Mouse (Mus musculus): ENCODE results near the gene Fam216b. TPM values are rescaled to one million over a fixed set of nuclear protein-coding genes. Genes with fewer than 3 reads are reported as not detected.

Gene Fam216b
- polyA plus RNA-seq, 1 experiment from 2014 or later = 0.15 TPM

GRCm38 (mm10) chr14:78117268-78117667 lies 28.5 kb upstream of the Fam216b start:
- no peaks in the 10 kb centered on the region for H3K9me3 ChIP-seq (ENCODE audit: control insufficient read depth, low read length)
- H3K27me3 ChIP-seq (ENCODE audit: control insufficient read depth, insufficient read depth, low read length) = no peaks in the 10 kb centered on the region
- 78% methylated on average over 2 of the region's 2 CpGs for WGBS

GRCm38 (mm10) chr14:78112466-78112865 lies 23.7 kb upstream of the Fam216b start:
- no peaks in the 10 kb centered on the region for H3K9me3 ChIP-seq (ENCODE audit: control insufficient read depth, low read length)
- DNase-seq (ENCODE audit: low spot score) (no peak), ATAC-seq (ENCODE audit: low FRiP score, low TSS enrichment) (no peak)
- H3K9ac ChIP-seq (ENCODE audit: low read length) = no peak overlapping the region
- H3K27ac ChIP-seq (replicated peaks) = no peak overlapping the region
- 82% methylated on average over 3 of the region's 3 CpGs for WGBS
- no peak overlapping the region for H3K4me3 ChIP-seq (ENCODE audit: low read depth, low read length)
- no peaks in the 10 kb centered on the region for H3K4me1 ChIP-seq (replicated peaks; ENCODE audit: control insufficient read depth, insufficient read depth)
- TF ChIP-seq CTCF (IDR thresholded peaks at IDR 0.05; ENCODE audit: low read depth) (no peak), EP300 (optimal IDR thresholded peaks at IDR 0.05) (no peak)
- no peaks in the 10 kb centered on the region for H3K36me3 ChIP-seq (ENCODE audit: control insufficient read depth, insufficient read depth, low read length)
- H3K27me3 ChIP-seq (ENCODE audit: control insufficient read depth, insufficient read depth, low read length) = no peaks in the 10 kb centered on the region
- no peak overlapping the region for H3K4me2 ChIP-seq (replicated peaks; ENCODE audit: low read depth)

More at GRCm38 (mm10) chr14:78117268-78117667, 28.5 kb upstream of the Fam216b start:
- H3K9ac ChIP-seq (ENCODE audit: low read length) = no peak overlapping the region
- no peak overlapping the region for H3K27ac ChIP-seq (replicated peaks)
- H3K4me2 ChIP-seq (replicated peaks; ENCODE audit: low read depth) = no peak overlapping the region
- no peaks in the 10 kb centered on the region for H3K36me3 ChIP-seq (ENCODE audit: control insufficient read depth, insufficient read depth, low read length)
- H3K4me3 ChIP-seq (ENCODE audit: low read depth, low read length) = no peak overlapping the region
- H3K4me1 ChIP-seq (replicated peaks; ENCODE audit: control insufficient read depth, insufficient read depth) = no peaks in the 10 kb centered on the region
- ATAC-seq (ENCODE audit: low FRiP score, low TSS enrichment) (no peak), DNase-seq (ENCODE audit: low spot score) (no peak)
- no peak for TF ChIP-seq EP300 (optimal IDR thresholded peaks at IDR 0.05)
- TF ChIP-seq CTCF (IDR thresholded peaks at IDR 0.05; ENCODE audit: low read depth) = no peak

- WGBS = 58% methylated on average over 3 of the region's 3 CpGs
- Histone ChIP-seq H3K4me2 (replicated peaks; ENCODE audit: low read depth) (no peak overlapping the region), H3K36me3 (ENCODE audit: control insufficient read depth, insufficient read depth, low read length) (no peaks in the 10 kb centered on the region), H3K4me3 (ENCODE audit: low read depth, low read length) (no peak overlapping the region), H3K27me3 (ENCODE audit: control insufficient read depth, insufficient read depth, low read length) (no peaks in the 10 kb centered on the region), H3K4me1 (replicated peaks; ENCODE audit: control insufficient read depth, insufficient read depth) (no peaks in the 10 kb centered on the region), H3K9me3 (ENCODE audit: control insufficient read depth, low read length) (no peaks in the 10 kb centered on the region), H3K9ac (ENCODE audit: low read length) (no peak overlapping the region), H3K27ac (replicated peaks) (no peak overlapping the region)
- ATAC-seq (ENCODE audit: low FRiP score, low TSS enrichment) (no peak), DNase-seq (ENCODE audit: low spot score) (no peak)
- TF ChIP-seq EP300 (optimal IDR thresholded peaks at IDR 0.05) = no peak
- TF ChIP-seq CTCF (IDR thresholded peaks at IDR 0.05; ENCODE audit: low read depth) = no peak
These were observed 22.1 kb upstream of the Fam216b start for GRCm38 (mm10) chr14:78110871-78111270.

- no peak for TF ChIP-seq EP300 (optimal IDR thresholded peaks at IDR 0.05)
- no peak for TF ChIP-seq CTCF (IDR thresholded peaks at IDR 0.05; ENCODE audit: low read depth)
- Histone ChIP-seq H3K27ac (replicated peaks) (no peak overlapping the region), H3K27me3 (ENCODE audit: control insufficient read depth, insufficient read depth, low read length) (no peaks in the 10 kb centered on the region), H3K4me2 (replicated peaks; ENCODE audit: low read depth) (no peak overlapping the region), H3K36me3 (ENCODE audit: control insufficient read depth, insufficient read depth, low read length) (no peaks in the 10 kb centered on the region), H3K4me3 (ENCODE audit: low read depth, low read length) (no peak overlapping the region), H3K4me1 (replicated peaks; ENCODE audit: control insufficient read depth, insufficient read depth) (no peaks in the 10 kb centered on the region), H3K9ac (ENCODE audit: low read length) (no peak overlapping the region), H3K9me3 (ENCODE audit: control insufficient read depth, low read length) (no peaks in the 10 kb centered on the region)
- WGBS = 83% methylated on average over 4 of the region's 4 CpGs
- DNase-seq (ENCODE audit: low spot score) (no peak), ATAC-seq (ENCODE audit: low FRiP score, low TSS enrichment) (no peak)
These were observed 20.6 kb upstream of the Fam216b start for GRCm38 (mm10) chr14:78109419-78109818.

- DNase-seq (ENCODE audit: low spot score) = no peak
- H3K36me3 ChIP-seq (ENCODE audit: control insufficient read depth, insufficient read depth, low read length) = no peaks in the 10 kb centered on the region
- no peak for ATAC-seq (ENCODE audit: low FRiP score, low TSS enrichment)
- H3K27me3 ChIP-seq (ENCODE audit: control insufficient read depth, insufficient read depth, low read length) = no peaks in the 10 kb centered on the region
- H3K9ac ChIP-seq (ENCODE audit: low read length) = no peak overlapping the region
- H3K4me1 ChIP-seq (replicated peaks; ENCODE audit: control insufficient read depth, insufficient read depth) = no peaks in the 10 kb centered on the region
- H3K4me3 ChIP-seq (ENCODE audit: low read depth, low read length) = no peak overlapping the region
- H3K4me2 ChIP-seq (replicated peaks; ENCODE audit: low read depth) = no peak overlapping the region
- WGBS = 84% methylated on average over 3 of the region's 3 CpGs
- no peaks in the 10 kb centered on the region for H3K9me3 ChIP-seq (ENCODE audit: control insufficient read depth, low read length)
- H3K27ac ChIP-seq (replicated peaks) = no peak overlapping the region
- peak; percentile 30; the same call in 1 of the 2 replicates for TF ChIP-seq CTCF (IDR thresholded peaks at IDR 0.05; ENCODE audit: low read depth)
- no peak for TF ChIP-seq EP300 (optimal IDR thresholded peaks at IDR 0.05)
These were observed 19.6 kb upstream of the Fam216b start for GRCm38 (mm10) chr14:78108388-78108787.

GRCm38 (mm10) chr14:78089591-78089990 lies 784 bp upstream of the Fam216b start:
- Histone ChIP-seq H3K4me2 (replicated peaks; ENCODE audit: low read depth) (no peak overlapping the region), H3K9me3 (ENCODE audit: control insufficient read depth, low read length) (no peaks in the 10 kb centered on the region), H3K4me1 (replicated peaks; ENCODE audit: control insufficient read depth, insufficient read depth) (no peaks in the 10 kb centered on the region), H3K27me3 (ENCODE audit: control insufficient read depth, insufficient read depth, low read length) (no peaks in the 10 kb centered on the region), H3K9ac (ENCODE audit: low read length) (no peak overlapping the region), H3K27ac (replicated peaks) (no peak overlapping the region), H3K36me3 (ENCODE audit: control insufficient read depth, insufficient read depth, low read length) (no peaks in the 10 kb centered on the region), H3K4me3 (ENCODE audit: low read depth, low read length) (no peak overlapping the region)
- 66% methylated on average over 4 of the region's 4 CpGs for WGBS
- ATAC-seq (ENCODE audit: low FRiP score, low TSS enrichment) (no peak), DNase-seq (ENCODE audit: low spot score) (no peak)
- TF ChIP-seq CTCF (IDR thresholded peaks at IDR 0.05; ENCODE audit: low read depth) (no peak), EP300 (optimal IDR thresholded peaks at IDR 0.05) (no peak)

All from stomach, postnatal 0 days (tissue).